Mouse (Mus musculus) C2C12 (cell line): ENCODE results near the gene Rapgef2.

Experiments
- CEBPB ChIP-seq: IDR thresholded peaks from one replicate; pipeline ENCODE4 v1.6.1; 2011; ENCODE audit warnings: low read depth, mild to moderate bottlenecking, control low read depth, moderate library complexity
- CTCF ChIP-seq: IDR thresholded peaks from one replicate; pipeline ENCODE4 v1.5.1; 2011; ENCODE audit not compliant: control insufficient read depth, insufficient read depth, insufficient read length
- MYOG ChIP-seq: IDR thresholded peaks from one replicate; pipeline ENCODE4 v1.6.1; 2011; ENCODE audit not compliant: control insufficient read depth, insufficient read length; ENCODE audit errors: extremely low read depth
- USF1 ChIP-seq: IDR thresholded peaks from one replicate; pipeline ENCODE4 v1.6.1; 2011; ENCODE audit warnings: low read depth, mild to moderate bottlenecking, control low read depth, moderate library complexity

DNA sequence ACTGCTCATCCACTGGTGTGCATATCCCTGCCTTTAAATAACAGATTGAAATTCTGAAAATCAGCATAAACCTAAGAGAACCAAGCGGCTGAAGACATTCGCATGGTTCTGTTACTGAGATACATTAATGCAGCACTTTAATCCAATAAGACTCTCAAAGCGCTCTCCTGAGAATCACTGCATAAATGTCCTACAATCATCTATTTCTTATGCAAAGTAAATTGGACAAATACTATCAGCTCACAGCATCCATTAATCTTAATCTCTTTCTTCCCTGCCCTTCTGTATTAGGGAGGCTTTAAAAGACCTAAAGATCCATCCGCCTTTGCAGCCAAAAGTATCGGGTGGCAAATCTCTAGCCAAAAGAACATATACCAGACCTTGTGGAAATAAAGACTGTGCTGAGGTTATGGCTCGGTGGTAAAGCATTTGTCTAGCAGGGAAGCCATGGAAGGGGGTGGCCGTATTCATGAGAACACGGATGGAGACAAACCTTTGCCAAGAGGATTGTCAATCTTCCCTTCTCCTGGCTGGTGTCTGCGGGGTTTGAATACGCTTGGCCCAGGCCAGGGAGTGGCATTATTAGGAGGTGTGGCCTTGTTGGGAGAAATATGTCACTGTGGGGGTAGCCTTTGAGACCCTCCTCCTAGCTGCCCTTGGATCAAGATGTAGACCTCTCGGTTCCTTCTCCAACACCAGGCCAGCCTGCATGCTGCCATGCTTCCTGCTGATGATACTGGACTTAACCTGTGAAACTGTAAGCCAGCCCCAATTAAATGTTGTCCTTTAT is 10.3 kb downstream of the Rapgef2 start:
- TF ChIP-seq CEBPB (no peak), CTCF (no peak), MYOG (no peak), USF1 (no peak)
